Mouse (Mus musculus): Measurements from ENCODE around the gene Gnaq. TPM values are rescaled to one million over a fixed set of nuclear protein-coding genes. Genes with fewer than 3 reads are reported as not detected.
A peak's percentile ranks its signal among the peaks of the same experiment; 100 is the strongest.
"Not testable (repeated sequence)": the region's sequence is repeated elsewhere in the genome, so short reads cannot be mapped to it uniquely, and the experiment has no call there.

The Gnaq gene
- polyA plus RNA-seq (2012; rRNA removed): 59.5 and 64.6 TPM in 2 replicates

DNA sequence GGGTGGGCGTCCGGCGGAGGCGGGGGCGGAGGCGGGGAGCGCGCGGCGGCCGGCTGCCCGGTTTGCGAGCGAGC, at the start of gene Gnaq:
TSS of gene Gnaq (plus strand) at position 41 of the 74 bp plus-strand sequence.
- DNase-seq (ENCODE audit: extremely low spot score in 1 of 2, low spot score in 1 of 2): no peak

DNA sequence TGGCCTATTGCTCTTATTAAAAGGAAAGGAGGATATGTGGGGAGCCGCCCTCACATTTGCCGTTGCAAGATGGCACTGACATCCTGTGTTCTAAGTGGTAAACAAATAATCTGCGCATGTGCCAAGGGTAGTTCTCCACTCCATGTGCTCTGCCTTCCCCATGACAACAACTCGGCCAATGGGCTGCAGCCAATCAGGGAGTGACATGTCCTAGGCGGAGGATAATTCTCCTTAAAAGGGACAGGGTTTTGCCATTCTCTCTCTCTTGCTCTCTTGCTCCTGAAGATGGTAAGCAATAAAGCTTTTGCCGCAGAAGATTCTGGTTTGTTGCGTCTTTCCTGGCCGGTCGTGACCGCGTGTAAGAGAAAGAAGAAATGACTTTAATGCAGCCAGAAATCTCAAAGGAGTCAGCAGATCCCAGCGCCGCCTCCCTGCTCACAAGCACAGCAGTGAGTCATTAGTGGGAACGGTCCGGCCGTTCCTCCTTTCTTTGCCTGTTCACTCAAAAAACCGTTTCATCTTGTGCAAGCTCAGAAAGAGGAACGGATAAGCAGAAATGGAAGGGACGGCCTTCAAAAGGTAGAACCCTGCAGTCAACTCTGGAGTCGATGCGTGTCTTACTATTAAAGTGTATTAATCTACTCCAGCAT, 48.5 kb upstream of the Gnaq start:
- not testable (repeated sequence) for DNase-seq (ENCODE audit: extremely low spot score in 1 of 2, low spot score in 1 of 2)

DNA sequence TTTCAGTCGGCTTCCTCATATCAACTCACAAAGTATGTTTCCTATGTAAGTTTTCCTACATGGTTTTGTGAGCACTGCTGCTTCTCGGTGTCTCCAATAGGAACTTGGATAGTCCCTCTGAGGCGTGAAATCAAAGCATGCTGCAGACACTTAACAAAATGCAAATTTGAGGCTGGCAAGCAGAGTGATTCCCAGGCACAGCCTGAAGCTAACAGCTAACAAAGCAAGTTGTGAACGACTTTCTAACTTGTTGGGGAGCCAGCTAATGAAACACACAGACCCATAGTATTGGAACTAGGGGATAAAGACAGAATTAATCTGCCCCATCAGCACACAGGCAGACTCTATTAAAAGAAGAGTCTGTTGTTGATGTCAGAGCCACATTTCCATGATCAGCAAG, 47.4 kb upstream of the Gnaq start:
- no peak for DNase-seq (ENCODE audit: extremely low spot score in 1 of 2, low spot score in 1 of 2)

DNA sequence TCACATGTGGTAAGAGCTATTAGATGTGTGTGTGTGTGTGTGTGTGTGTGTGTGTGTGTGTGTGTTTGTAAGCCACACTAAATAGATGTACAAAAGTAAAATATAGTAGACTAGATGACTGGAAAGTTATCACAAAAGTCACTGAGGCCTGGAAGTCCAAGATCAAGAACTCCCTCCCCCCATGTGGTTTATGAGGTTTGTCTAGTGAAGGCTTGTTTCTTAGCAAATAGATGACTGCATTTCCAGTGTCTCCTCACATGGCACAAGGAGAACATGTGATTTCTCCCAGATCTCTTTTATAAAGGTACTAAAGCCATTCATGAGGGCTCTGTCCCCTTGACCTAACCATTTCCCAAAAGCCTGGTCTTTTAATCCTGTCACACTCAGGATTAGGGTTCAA, 46.5 kb upstream of the Gnaq start:
- DNase-seq (ENCODE audit: extremely low spot score in 1 of 2, low spot score in 1 of 2): no peak

DNA sequence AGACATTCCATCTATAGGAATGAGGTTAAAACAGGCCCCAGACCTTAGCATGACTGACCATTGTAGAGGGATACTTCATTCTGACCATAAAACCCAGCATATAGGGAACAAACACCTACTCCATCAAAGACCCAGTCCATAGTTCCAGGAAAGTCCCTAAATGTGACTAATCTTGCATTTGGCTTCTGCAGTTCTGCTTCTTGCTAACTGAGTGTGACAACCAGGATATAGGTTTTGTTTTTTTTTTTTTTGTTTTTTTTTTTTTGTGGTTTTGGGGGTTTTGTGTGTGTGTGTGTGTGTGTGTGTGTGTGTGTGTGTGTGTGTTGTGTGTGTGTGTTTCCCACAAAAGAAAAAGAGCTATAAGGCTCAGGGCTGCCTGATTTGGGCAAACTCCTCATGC, 46.0 kb upstream of the Gnaq start:
- no peak for DNase-seq (ENCODE audit: extremely low spot score in 1 of 2, low spot score in 1 of 2)

DNA sequence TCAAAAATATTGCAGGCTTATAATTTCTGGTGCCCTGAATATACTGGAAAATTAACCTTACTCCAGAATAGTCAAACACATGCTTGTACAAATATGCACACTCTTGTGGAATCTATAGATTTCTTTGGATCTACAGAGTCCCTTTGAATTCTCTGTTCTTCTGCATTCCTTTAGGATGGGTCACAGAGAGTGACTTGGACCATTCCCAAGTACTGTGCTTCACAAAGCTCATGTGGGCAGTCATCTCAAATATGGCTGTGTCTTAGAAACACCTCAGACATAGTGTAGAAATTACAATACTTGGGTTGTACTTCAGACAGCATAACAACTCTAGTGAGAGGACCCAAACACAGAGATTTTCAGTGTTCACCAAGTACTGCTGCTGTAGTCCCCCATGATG, 45.2 kb upstream of the Gnaq start:
- DNase-seq (ENCODE audit: extremely low spot score in 1 of 2, low spot score in 1 of 2): no peak

DNA sequence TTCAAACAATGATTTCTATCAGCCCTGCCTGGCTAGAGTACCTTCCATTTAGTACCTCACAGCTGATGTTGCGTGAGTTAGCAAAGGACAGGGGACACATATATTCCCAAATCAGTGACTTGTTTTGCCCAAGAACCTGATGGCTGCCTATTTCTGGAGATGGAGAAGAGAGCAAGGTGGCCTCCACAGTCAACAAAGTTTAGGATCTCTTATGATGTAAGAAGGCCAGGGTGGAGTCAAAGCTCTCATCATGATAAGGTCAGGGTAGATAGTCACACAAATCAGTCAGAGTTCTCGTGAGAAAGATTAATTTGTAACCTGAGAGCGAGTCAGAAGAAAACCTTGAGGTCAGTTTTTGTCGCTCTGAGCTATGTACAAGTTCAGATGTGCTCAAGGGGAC, 39.0 kb upstream of the Gnaq start:
- DNase-seq (ENCODE audit: extremely low spot score in 1 of 2, low spot score in 1 of 2): no peak

DNA sequence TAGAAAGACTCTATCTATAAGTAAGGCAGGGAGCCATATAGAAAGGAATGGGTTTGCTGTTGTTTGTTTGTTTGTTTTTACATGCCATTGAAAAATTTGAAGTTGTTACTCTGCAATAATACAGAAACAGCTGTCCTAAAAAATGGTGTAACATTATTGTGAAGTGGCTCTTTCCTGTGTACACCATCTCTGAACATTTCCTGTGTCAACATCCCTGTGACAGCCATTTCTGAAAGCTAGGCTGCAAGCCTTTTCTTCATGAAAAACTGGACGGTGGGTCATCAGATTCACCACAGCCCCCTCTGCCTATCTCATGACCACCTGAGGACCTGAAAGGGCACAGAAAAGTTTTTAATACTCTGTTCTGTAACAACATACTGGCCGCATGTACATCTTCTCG, 22.7 kb upstream of the Gnaq start:
- no peak for DNase-seq (ENCODE audit: extremely low spot score in 1 of 2, low spot score in 1 of 2)

DNA sequence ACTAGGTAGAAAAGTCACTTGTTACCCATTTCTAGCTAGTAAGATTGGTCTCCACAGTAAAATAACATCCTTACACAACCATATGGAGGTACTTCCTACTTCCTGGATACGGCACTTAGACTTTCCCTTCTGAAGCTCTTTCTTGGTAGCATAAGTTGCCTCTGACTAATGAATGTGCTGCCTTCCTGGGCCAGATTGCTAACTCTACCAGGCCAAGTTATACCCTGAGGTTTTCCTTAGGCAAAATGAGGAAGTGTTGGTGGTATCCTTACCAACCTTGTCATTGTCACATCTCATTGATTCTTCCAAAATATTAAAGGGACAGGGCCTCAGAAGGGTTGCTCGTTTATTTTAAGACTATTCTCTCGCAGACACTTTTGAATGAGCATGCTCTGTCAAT, 22.0 kb upstream of the Gnaq start:
- no peak for DNase-seq (ENCODE audit: extremely low spot score in 1 of 2, low spot score in 1 of 2)

DNA sequence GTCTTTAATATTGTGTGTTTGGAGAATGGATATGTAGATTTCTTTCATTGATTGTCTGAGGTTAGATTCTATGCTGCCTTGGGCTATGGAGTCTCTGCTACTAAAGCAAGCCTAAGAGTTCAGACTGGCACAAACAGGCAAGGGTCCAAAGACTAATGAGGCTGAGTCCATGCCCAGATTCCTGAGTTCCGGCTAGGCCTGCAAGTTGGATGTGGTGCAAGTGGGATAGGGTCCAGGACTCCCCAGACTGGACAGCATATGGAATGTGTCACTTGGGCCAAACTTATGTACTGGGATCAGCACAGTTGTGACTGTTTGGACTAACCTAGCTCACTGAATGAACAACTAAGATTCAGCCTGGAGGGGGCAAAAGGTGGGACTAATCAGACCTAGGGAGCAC, 19.3 kb upstream of the Gnaq start:
- peak in 1 of 2 experiments; percentile 27 for DNase-seq (ENCODE audit: extremely low spot score in 1 of 2, low spot score in 1 of 2)

DNA sequence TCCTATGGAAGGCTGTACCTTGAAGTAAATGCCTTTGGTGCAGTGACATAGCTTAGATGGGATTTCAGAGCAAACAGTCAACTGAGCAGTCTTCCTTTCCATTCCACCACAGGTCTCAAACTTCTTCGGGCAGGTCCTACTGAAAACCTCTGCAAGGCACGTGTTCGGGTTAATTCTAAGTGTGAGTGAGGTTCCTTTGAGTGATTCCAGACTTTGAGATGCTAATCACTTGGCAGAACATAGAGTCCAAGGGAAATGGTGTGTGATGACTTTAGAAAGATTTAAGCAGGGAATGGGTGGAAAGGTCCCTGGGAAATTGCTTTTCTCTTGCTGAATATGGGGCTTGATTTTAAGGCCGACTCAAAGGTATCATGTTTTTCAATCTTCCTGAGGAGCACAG, 14.2 kb upstream of the Gnaq start:
- DNase-seq (ENCODE audit: extremely low spot score in 1 of 2, low spot score in 1 of 2): no peak

DNA sequence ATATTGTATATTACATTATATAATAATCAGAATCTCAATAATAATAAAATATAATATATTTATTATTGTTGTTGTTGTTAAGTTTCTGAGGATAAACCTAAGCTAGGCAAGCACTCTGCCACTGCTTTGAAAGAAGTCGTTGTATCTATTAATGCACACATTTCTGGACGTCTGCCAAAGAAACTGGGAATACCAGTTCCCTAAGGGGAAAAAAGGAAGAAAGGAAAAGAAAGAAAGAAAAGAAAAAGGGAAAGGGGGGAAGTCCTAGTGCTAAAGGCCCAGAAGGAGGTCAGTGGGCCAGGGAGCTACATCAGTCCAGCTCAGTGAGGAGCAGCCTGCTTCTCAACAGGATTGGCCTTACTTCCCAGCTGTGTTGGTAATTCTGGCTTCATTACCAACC, 11.3 kb upstream of the Gnaq start:
- DNase-seq (ENCODE audit: extremely low spot score in 1 of 2, low spot score in 1 of 2): no peak

DNA sequence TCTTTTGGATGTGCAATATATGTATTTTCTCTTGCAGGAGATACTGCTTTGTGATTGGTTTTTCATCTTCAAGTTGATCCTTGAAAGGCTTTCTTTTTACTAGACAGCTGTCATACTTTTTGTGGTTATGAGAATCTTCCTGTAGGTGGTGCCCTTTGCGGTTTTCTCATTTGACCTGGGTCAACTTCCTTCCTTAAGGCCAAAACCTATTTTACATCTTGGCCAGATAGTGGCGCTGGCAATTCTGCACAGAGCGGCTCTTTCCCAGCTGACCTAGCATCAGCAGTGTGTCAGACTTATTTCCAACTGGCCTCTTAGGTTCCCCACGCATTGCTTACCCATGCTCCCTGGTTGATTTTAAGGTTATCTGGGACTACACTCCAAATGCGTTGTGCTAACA, 3.9 kb upstream of the Gnaq start:
- no peak for DNase-seq (ENCODE audit: extremely low spot score in 1 of 2, low spot score in 1 of 2)

DNA sequence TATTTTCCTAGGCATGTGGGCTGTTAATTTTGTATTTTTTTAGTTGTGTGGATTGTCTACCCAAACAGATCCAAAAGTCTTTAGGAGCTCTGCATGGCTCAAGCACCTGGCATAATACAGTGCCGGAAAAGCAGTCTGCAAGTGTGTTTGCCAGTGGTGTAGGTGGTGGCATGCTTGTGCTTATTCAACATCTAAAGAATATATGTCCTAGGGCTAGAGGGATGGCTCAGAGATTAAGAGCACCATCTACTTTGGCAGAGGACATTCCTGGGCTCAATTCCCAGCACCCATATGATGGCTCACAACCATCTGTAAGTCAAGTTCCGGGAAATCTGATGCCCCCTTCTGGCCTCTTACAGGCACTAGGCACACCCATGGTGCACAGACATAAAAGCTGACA, 3.5 kb upstream of the Gnaq start:
- DNase-seq (ENCODE audit: extremely low spot score in 1 of 2, low spot score in 1 of 2): no peak

DNA sequence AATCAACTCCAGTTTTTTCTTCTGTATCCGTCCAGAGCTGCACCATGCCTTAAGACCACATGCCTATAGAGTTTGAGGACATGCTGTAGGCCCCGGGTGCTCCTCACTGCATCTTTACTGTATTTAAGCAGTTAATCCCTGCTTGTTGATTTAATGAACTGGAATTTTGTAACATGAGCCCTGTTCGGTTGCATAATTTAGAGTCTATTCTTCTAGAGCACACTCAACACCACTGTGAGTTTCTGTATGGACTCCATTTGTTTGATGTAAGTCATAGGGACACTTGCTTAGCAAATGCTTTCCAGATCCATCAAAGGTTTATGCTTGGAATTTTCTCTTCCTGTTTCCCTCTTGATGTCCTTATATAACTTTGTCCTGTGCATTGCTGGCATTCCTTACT, 2.2 kb upstream of the Gnaq start:
- DNase-seq (ENCODE audit: extremely low spot score in 1 of 2, low spot score in 1 of 2): no peak

DNA sequence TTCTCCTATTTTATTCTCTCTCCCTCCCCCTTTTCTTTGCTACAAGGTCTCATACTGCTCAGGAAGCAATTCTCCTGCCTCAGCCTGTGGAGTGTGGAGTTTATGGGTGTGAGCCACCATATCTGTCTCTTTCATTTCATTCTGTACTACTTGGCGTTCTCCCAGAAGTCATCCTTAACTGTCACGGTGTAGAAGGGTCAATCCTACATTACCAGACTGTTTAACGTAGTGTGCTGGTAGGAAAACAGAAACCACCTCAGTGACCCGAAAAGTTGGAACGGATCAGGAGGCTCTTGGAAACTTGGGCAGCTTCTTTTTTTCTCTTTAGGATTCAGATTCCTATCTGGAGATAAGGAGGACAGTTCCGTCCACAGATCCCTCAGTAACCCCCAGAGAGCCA, 800 bp upstream of the Gnaq start:
- no peak for DNase-seq (ENCODE audit: extremely low spot score in 1 of 2, low spot score in 1 of 2)

DNA sequence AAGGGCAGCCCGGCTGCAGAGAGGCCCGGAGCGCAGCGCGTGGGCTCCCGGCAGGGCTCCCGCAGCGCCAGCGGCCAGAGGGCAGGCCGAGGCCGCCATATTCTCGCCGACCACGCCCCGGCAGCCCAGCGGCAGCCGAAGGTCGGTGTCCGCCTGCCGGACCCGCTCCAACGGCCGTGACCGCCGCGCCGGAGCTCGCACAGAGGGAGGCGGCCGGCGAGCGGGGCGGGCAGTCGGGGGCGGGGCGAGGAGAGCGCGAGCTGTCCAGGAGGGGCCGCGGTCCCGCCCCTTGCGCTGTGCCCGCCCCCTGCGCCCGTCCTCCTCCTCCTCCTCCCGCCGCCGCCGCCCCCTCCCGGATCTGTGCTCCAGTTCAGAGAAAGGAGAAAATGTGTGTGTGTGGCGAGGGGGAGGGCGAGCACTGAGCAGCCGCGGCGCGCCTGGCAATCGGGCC, 266 bp upstream of the Gnaq start:
- peak; percentile 63 to 88 for DNase-seq (ENCODE audit: extremely low spot score in 1 of 2, low spot score in 1 of 2)

DNA sequence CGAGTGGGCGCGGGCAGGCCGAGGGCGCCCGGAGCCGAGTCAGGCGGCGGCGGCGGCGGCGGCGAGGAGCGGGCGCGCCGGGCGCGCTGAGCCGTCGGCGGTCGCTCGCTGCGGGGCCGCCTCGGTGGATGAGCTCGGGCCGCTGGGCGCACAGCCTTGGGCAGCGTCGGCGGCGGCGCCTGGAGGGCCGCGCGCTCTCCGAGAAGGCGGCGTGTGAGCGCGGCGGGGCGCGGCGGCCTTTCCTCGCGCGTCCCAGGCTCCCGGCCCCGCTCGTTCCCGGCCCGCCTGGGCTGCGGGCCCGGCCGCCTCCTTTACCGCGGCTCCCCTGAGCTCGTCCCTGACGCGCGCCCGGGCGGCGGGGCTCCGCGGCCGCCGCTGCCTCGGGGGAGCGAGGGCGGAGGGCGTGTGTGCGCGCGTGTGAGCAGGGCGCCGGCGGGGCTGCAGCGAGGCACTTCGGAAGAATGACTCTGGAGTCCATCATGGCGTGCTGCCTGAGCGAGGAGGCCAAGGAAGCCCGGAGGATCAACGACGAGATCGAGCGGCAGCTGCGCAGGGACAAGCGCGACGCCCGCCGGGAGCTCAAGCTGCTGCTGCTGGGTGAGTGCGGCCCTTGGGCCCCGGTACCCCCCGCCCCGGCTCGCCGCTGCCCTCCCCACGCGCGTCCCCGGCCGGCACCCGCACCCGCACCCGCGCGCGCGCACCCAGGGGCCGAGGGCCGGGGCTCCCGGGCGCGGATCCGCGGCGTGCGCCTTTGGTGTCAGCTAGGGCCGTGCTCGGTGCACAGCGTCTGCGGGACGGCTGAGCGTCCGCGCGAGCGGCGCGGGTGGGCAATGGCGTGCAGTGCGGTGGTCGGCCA, 462 bp downstream of the Gnaq start:
- peak in 1 of 2 experiments; percentile 62 for DNase-seq (ENCODE audit: extremely low spot score in 1 of 2, low spot score in 1 of 2)

DNA sequence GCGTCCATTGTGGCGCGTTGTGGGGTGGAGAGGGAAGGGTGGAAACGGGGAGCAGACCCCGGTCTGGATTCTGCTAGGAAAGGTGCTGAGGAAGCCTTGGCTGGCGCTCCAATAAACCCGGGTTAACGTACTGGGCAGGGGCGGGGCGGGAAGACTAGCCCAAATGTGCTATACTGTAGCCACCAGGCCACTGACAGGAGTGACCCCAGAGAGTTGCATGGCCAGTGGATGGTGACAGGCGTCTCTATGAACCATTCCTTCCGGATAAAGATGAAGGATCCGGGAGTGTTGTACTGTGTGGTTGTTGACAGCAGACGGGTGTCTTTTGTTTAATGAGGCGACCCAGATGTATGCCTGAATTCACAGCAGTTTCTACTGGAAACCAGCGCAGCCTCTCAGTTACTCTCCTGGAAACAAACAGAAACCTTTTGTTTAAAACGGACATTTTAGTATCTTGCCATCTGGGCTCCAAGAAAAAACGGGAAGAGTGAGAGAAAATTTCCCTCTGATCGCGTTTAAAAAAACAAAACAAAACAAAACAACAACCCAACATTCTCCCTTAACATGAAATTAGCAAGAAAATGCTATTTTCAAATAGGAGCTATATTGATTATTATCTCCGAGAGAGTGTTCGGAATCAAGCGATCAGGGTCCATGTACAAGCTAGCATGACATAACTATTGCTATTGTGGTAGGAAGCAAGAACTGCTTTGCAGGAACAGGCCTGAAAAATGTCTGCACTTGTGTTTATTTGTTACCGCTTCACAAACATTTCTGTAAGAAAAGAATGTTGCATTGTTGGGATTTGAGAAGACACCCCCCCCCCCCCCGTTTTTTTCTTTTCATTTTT, 1.3 kb downstream of the Gnaq start:
- peak in 1 of 2 experiments; percentile 35 for DNase-seq (ENCODE audit: extremely low spot score in 1 of 2, low spot score in 1 of 2)

DNA sequence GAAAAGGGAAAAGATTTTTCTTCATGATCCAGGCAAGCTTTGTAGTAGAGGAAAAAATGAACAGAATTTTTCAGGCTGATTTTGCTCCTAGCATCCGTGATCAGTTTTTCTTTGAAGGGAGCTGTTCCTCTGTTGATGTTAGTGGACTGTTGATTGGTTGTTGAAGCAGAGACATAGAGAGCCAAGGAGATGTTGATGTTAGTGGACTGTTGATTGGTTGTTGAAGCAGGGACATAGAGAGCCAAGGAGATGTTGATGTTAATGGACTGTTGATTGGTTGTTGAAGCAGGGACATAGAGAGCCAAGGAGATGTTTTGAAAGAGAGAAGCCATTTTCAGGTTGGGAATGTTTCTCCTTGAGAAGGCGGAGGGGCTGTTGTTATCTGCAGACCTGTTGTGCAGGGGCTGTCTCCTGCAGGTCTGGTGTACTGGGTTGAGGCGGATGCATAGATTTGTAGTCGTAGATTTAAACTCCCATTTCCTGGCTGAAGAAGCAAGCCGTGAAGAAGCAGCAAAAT, 5.5 kb downstream of the Gnaq start:
- no peak for DNase-seq (ENCODE audit: extremely low spot score in 1 of 2, low spot score in 1 of 2)

DNA sequence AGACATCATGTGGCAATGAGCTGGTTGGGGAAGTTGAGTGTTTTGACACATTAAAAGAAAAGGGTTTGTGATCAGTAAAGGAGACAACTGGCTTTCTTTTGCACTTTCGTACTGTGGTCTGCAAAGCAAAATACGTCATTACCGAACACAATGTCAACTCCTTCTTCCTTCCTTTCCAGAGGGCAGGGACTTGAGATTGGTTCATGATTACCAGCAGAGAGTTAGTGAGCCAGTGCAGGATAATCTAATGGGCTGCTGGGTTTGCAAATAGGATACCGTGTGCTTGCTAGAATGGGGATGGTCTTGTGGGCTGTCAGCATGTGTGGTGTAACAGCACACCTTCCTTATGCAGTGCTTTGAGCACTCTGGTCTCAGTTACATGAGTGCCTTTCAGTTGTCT, 8.1 kb downstream of the Gnaq start:
- no peak for DNase-seq (ENCODE audit: extremely low spot score in 1 of 2, low spot score in 1 of 2)

DNA sequence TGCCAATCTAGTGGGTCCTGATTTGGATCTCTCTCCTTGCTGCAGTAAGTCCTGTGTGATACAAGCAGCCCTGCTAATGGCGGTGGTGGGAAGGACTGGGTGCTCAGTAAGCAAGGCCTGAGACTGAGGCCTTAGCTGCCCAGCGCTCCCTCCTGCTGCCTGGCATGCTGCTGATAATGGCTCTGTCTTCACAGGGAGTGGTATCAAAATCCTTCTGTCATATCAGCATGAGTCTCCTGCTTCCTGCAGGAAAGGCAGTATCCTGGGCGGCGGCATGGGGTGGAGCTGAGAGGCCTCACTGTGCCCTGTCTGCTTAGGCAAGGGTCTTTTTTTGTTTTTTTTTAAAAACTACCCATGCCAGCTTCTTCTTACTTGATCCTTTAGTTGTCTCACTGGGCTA, 9.2 kb downstream of the Gnaq start:
- no peak for DNase-seq (ENCODE audit: extremely low spot score in 1 of 2, low spot score in 1 of 2)
